Mouse (Mus musculus) megakaryocyte-erythroid progenitor cell, adult 5 weeks (primary cell): Measurements from ENCODE around the gene Parp12. TPM values are rescaled to one million over a fixed set of nuclear protein-coding genes. Genes with fewer than 3 reads are reported as not detected.

ENCODE experiments used
- polyA plus RNA-seq: library from polyadenylated mRNA; stranded (reverse); fragments of >175 nt; gene quantifications from 2 replicates; pipeline ENCODE4 v1.2.3, GENCODE M21; 2012

Parp12 gene
- 1.7 and 1.8 TPM in 2 replicates for polyA plus RNA-seq

GRCm38 (mm10) chr6:39117584-39118455 lies at the start of gene Parp12:
TSS of gene Parp12 (minus strand) at chr6:39118349.

Other genes with a start within 250 kb of the Parp12 start
- 7.4 and 11.6 TPM in 2 replicates for gene Tbxas1, start 242.9 kb downstream of the Parp12 start, polyA plus RNA-seq
- 29.4 and 35.3 TPM in 2 replicates for gene Hipk2, start 242.2 kb downstream of the Parp12 start, polyA plus RNA-seq
- 1.3 and 2.0 TPM in 2 replicates for gene Kdm7a, start 88.4 kb upstream of the Parp12 start, polyA plus RNA-seq